Mouse (Mus musculus): ENCODE data around the gene Shcbp1. TPM values are rescaled to one million over a fixed set of nuclear protein-coding genes. Genes with fewer than 3 reads are reported as not detected.

Gene Shcbp1
- total and polyA plus RNA-seq, 3 experiments, result 39.9 to 90.8 (median 48.2) TPM

GRCm38 (mm10) chr8:4753048-4753447 is 26.3 kb downstream of the Shcbp1 start:
- Histone ChIP-seq H3K9me3 (replicated peaks; ENCODE audit: low read length) (no peaks in the 10 kb centered on the region), H3K9ac (ENCODE audit: insufficient read depth, low read depth) (no peak overlapping the region), H3K27me3 (replicated peaks) (no peaks in the 10 kb centered on the region), H3K79me2 (replicated peaks; ENCODE audit: control insufficient read depth, extremely low read depth, insufficient read depth, poor library complexity, severe bottlenecking) (no peaks in the 10 kb centered on the region; the same call in 1 of the 2 replicates), H3K4me2 (ENCODE audit: insufficient read depth, low read depth, poor library complexity, severe bottlenecking) (no peak overlapping the region), H3K36me3 (replicated peaks in 1 of 2; ENCODE audit: control insufficient read depth in 1 of 2, insufficient read depth in 1 of 2, low read length in 1 of 2) (peaks cover 9 to 19% of the 10 kb centered on the region in 2 experiments), H3K27ac (ENCODE audit: insufficient read depth, low read depth) (no peak overlapping the region), H3K4me3 (replicated peaks in 1 of 3; ENCODE audit: low read depth in 2 of 3, low read length in 2 of 3, poor library complexity in 1 of 3) (no peak overlapping the region), H3K4me1 (ENCODE audit: control insufficient read depth in 1 of 2, insufficient read depth in 2 of 2) (no peaks in the 10 kb centered on the region)
- in situ Hi-C loops (cut with MboI; ENCODE audit: low pct_ligation_motif_present, low pct_unique_long_range_greater_than_20kb, low sequenced_read_pairs) (no loop called here), dilution Hi-C loops (cut with MboI; ENCODE audit: extremely low pct_ligation_motif_present, extremely low pct_unique_long_range_greater_than_20kb, low sequenced_read_pairs) (no loop called here)
- no peak for DNase-seq (ENCODE audit: extremely low read depth)
- TF ChIP-seq ETS1 (conservative IDR thresholded peaks at IDR 0.05; ENCODE audit: low read depth, low read length) (no peak), PAX5 (IDR thresholded peaks at IDR 0.05; ENCODE audit: low read length) (no peak), SMC3 (IDR thresholded peaks at IDR 0.05; ENCODE audit: low read depth, low read length) (no peak), MEF2A (IDR thresholded peaks at IDR 0.05; ENCODE audit: borderline replicate concordance, low read depth, low read length) (no peak), MYC (IDR thresholded peaks at IDR 0.05; ENCODE audit: low read depth, low read length) (no peak), NELFE (IDR thresholded peaks at IDR 0.05; ENCODE audit: low read depth, low read length) (no peak), CTCF (conservative IDR thresholded peaks at IDR 0.05 in 1 of 2, IDR thresholded peaks at IDR 0.05 in 1 of 2; ENCODE audit: low read depth in 2 of 2, low read length in 2 of 2) (no peak), E2F4 (IDR thresholded peaks at IDR 0.05; ENCODE audit: insufficient replicate concordance, low read depth, low read length) (no peak), MAFK (IDR thresholded peaks at IDR 0.05; ENCODE audit: insufficient replicate concordance, low read length) (no peak), MAZ (IDR thresholded peaks at IDR 0.05; ENCODE audit: low read depth, low read length) (no peak)

GRCm38 (mm10) chr8:4730942-4731341 is 48.4 kb downstream of the Shcbp1 start:
- dilution Hi-C loops (cut with MboI; ENCODE audit: extremely low pct_ligation_motif_present, extremely low pct_unique_long_range_greater_than_20kb, low sequenced_read_pairs) (no loop called here), in situ Hi-C loops (cut with MboI; ENCODE audit: low pct_ligation_motif_present, low pct_unique_long_range_greater_than_20kb, low sequenced_read_pairs) (no loop called here)
- H3K9ac ChIP-seq (ENCODE audit: insufficient read depth, low read depth), result no peak overlapping the region

More at GRCm38 (mm10) chr8:4730942-4731341, 48.4 kb downstream of the Shcbp1 start:
- TF ChIP-seq CTCF (conservative IDR thresholded peaks at IDR 0.05 in 1 of 2, IDR thresholded peaks at IDR 0.05 in 1 of 2; ENCODE audit: low read depth in 2 of 2, low read length in 2 of 2), result peak; percentile 33 to 80; a peak in 3 of 4 replicates
- TF ChIP-seq ZNF384 (IDR thresholded peaks at IDR 0.05; ENCODE audit: low read depth, low read length), result no peak
- no peak for TF ChIP-seq MAX (IDR thresholded peaks at IDR 0.05; ENCODE audit: low read length)
- TF ChIP-seq RAD21 (IDR thresholded peaks at IDR 0.05; ENCODE audit: low read depth, low read length), result peak; percentile 80
- no peak for TF ChIP-seq JUN (IDR thresholded peaks at IDR 0.05; ENCODE audit: insufficient read depth, low read depth, low read length)
- no peak for TF ChIP-seq KAT2A (IDR thresholded peaks at IDR 0.05; ENCODE audit: insufficient replicate concordance, low read length)
- TF ChIP-seq GABPA (IDR thresholded peaks at IDR 0.05; ENCODE audit: insufficient replicate concordance, low read depth, low read length), result no peak
- no peak for TF ChIP-seq TCF12 (IDR thresholded peaks at IDR 0.05; ENCODE audit: low read depth, low read length)
- no peak for TF ChIP-seq JUND (conservative IDR thresholded peaks at IDR 0.05; ENCODE audit: low read depth, low read length)
- TF ChIP-seq POLR2AphosphoS2 (IDR thresholded peaks at IDR 0.05; ENCODE audit: low read depth, low read length), result no peak
- TF ChIP-seq UBTF (IDR thresholded peaks at IDR 0.05; ENCODE audit: low read depth, low read length), result no peak
- peak; percentile 68 for TF ChIP-seq SMC3 (IDR thresholded peaks at IDR 0.05; ENCODE audit: low read depth, low read length)
- no peak for TF ChIP-seq HCFC1 (IDR thresholded peaks at IDR 0.05; ENCODE audit: low read depth, low read length)
- TF ChIP-seq MAZ (IDR thresholded peaks at IDR 0.05; ENCODE audit: low read depth, low read length), result no peak
- TF ChIP-seq CHD1 (IDR thresholded peaks at IDR 0.05; ENCODE audit: low read depth, low read length), result no peak
- no peak for TF ChIP-seq ETS1 (conservative IDR thresholded peaks at IDR 0.05; ENCODE audit: low read depth, low read length)
- no peak for TF ChIP-seq NRF1 (IDR thresholded peaks at IDR 0.05; ENCODE audit: low read depth, low read length)
- TF ChIP-seq MEF2A (IDR thresholded peaks at IDR 0.05; ENCODE audit: borderline replicate concordance, low read depth, low read length), result no peak
- Histone ChIP-seq H3K4me2 (ENCODE audit: insufficient read depth, low read depth, poor library complexity, severe bottlenecking) (no peak overlapping the region), H3K36me3 (replicated peaks in 1 of 2; ENCODE audit: control insufficient read depth in 1 of 2, insufficient read depth in 1 of 2, low read length in 1 of 2) (peaks cover 4 to 8% of the 10 kb centered on the region in 2 experiments), H3K9me3 (replicated peaks; ENCODE audit: low read length) (no peaks in the 10 kb centered on the region), H3K4me1 (ENCODE audit: control insufficient read depth in 1 of 2, insufficient read depth in 2 of 2) (no peaks in the 10 kb centered on the region), H3K4me3 (replicated peaks in 1 of 3; ENCODE audit: low read depth in 2 of 3, low read length in 2 of 3, poor library complexity in 1 of 3) (no peak overlapping the region), H3K27ac (ENCODE audit: insufficient read depth, low read depth) (no peak overlapping the region), H3K79me2 (replicated peaks; ENCODE audit: control insufficient read depth, extremely low read depth, insufficient read depth, poor library complexity, severe bottlenecking) (no peaks in the 10 kb centered on the region), H3K27me3 (replicated peaks) (no peaks in the 10 kb centered on the region)
- DNase-seq (ENCODE audit: extremely low read depth), result peak; percentile 40

Measured in CH12.LX (cell line).